Mouse (Mus musculus): ENCODE measurements at regions not wholly inside any gene's neighbourhood (a gene's known extent, or its start where the extent isn't known, plus 50 kb on each side); places are given as distances from the start of the nearest gene placed in this dataset.

DNA sequence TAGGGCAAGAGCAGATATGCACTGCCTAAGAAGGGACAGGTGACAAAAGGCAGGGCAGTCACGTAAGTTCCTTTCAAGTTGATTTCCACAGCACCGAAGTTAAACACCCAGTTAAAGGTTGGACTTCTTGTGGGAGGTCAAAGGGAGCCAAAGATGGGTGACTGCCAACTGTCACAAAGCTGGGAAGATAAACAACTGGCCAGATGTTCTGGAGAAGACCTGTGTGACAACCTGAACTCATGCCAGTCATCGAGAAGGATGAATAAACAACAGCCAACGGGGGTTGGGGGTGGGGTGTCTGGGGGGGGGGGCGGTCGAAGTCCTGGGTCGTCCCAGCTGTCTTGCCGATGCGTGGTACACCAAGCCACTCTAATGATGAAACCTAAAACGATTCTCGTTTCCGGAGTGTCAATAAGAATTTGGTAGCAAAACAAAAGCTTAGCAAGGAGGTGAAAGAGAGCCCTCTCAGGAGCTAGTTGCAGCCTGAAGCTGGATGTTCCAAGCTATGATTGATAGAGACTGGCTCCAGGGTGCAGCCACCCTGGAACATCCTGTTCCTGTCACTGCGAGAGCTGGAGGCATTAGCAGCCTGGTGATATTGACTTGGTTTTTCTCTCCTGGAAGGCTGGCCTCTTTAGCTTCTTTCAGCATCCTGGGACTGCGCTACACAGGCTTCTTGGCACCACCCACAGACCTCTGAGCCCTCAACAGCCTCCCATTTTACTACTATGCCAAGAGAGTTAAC is 259.0 kb downstream of the Foxo1 start:
- H3K4me1 ChIP-seq, result 0 out of 2 replicates have a peak, but pooled peaks cover 3% of the 10 kb centered on the region
- no peak overlapping the region for H3K4me2 ChIP-seq (replicated peaks)

DNA sequence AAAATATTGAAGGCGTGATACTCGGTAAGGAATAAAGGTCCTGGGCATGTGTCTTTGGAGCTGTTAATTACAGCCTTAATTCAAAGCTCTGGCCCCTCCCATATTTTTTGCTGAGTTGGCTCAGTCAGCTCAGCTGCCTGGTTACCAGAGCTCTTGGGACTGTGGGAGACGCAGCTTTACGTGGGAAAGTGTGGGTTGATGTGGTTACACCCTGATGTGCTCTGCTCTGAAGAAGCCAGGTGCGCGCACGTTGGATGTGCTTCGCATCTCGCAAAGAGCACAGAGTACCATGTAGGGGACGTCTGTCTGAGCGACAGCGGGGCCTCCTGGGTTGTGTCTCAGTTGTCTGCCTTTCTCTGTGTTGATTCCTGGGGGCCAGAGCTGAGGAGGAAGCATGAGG is 254.8 kb downstream of the Foxo1 start:
- Histone ChIP-seq H3K36me3 (no peaks in the 10 kb centered on the region), H3K27me3 (0 out of 2 replicates have a peak, but pooled peaks cover 2% of the 10 kb centered on the region), H3K27ac (replicated peaks) (no peak overlapping the region), H3K9me3 (replicated peaks) (no peaks in the 10 kb centered on the region), H3K4me2 (replicated peaks) (no peak overlapping the region), H3K9ac (no peak overlapping the region), H3K4me3 (replicated peaks) (no peak overlapping the region), H3K4me1 (no peaks in the 10 kb centered on the region)
- ATAC-seq (ENCODE audit: insufficient number of reproducible peaks, low FRiP score, low TSS enrichment, low read depth), result peak; percentile 54; the same call in 1 of the 2 replicates
- WGBS, result 71% methylated on average over 12 of the region's 12 CpGs

More for the DNA sequence above, 259.0 kb downstream of the Foxo1 start:
- no peak overlapping the region for H3K9ac ChIP-seq
- no peak overlapping the region for H3K27ac ChIP-seq (replicated peaks)
- no peak overlapping the region for H3K4me3 ChIP-seq (replicated peaks)
- 43% methylated on average over 14 of the region's 14 CpGs for WGBS
- H3K9me3 ChIP-seq (replicated peaks), result no peaks in the 10 kb centered on the region
- H3K36me3 ChIP-seq, result no peaks in the 10 kb centered on the region
- ATAC-seq (ENCODE audit: insufficient number of reproducible peaks, low FRiP score, low TSS enrichment, low read depth), result no peak
- 0 out of 2 replicates have a peak, but pooled peaks cover 3% of the 10 kb centered on the region for H3K27me3 ChIP-seq

DNA sequence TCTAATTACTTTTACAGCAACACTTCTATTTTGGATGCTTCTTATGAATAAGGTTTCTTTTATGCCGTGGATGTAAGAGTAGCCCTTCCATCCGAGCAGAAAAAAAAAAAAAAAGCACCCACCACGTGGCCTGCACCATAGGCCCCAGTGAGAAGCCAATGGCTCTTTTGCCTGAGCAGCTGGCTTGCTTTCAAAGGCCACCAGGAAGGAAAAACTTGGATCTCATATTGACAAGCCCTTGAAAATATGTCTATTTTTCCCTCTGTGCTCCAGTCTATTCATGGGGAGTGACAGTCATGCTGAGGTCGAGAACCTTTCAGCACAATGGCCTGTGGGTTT is 252.4 kb downstream of the Foxo1 start:
- no peak overlapping the region for H3K9ac ChIP-seq
- H3K27me3 ChIP-seq, result no peaks in the 10 kb centered on the region
- no peaks in the 10 kb centered on the region for H3K36me3 ChIP-seq
- no peak; the same call in 1 of the 2 replicates for ATAC-seq (ENCODE audit: insufficient number of reproducible peaks, low FRiP score, low TSS enrichment, low read depth)
- H3K4me3 ChIP-seq (replicated peaks), result no peak overlapping the region
- no peaks in the 10 kb centered on the region for H3K4me1 ChIP-seq
- no peak overlapping the region for H3K27ac ChIP-seq (replicated peaks)
- WGBS, result 43% methylated on average over 4 of the region's 4 CpGs
- H3K4me2 ChIP-seq (replicated peaks), result no peak overlapping the region
- H3K9me3 ChIP-seq (replicated peaks), result no peaks in the 10 kb centered on the region

DNA sequence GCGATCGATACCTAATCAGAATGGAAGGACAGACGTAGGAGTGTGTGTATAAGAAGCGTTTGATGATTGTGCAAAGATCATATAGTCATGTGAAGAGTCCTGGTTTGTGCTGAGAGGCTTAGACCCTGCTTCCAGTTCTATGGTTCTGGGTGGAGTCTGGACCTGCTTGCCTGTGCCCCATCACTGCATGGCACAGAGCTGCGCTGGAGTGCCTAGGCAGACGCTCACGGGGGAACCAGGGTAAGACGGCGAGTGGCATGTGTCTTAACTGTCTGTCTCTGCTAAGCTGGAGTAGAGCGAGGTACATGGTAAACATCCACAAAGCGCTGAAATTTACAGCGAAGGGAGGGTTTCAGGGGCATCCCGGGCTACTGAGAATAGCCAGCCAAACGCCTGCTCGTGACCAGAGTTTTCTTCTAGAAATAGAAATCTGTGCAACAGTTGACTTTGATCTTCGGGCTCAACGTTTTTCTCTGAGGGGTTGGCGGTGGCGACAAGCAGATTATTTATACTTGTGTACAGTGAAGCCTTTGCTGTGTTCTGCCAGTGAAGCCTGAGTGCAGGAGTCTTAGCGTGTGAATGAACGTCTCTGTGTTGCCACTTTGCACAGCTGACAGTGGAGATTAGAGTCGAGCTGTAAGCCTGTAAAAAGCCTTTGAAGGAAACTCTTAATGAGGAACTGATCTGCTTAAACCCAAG is 251.9 kb downstream of the Foxo1 start:
- H3K36me3 ChIP-seq, result no peaks in the 10 kb centered on the region
- no peaks in the 10 kb centered on the region for H3K9me3 ChIP-seq (replicated peaks)
- H3K27ac ChIP-seq (replicated peaks), result 0 out of 2 replicates have a peak overlapping the region, but pooled peaks have one; percentile 39
- H3K9ac ChIP-seq, result no peak overlapping the region
- no peak overlapping the region for H3K4me3 ChIP-seq (replicated peaks)
- no peak overlapping the region for H3K4me2 ChIP-seq (replicated peaks)
- 65% methylated on average over 22 of the region's 22 CpGs for whole genome bisulfite sequencing
- no peaks in the 10 kb centered on the region for H3K27me3 ChIP-seq
- ATAC-seq (ENCODE audit: insufficient number of reproducible peaks, low FRiP score, low TSS enrichment, low read depth), result peak; percentile 69
- no peaks in the 10 kb centered on the region for H3K4me1 ChIP-seq

GRCm38 (mm10) chr3:52517808-52518207 is 249.7 kb downstream of the Foxo1 start:
- ATAC-seq (ENCODE audit: insufficient number of reproducible peaks, low FRiP score, low TSS enrichment, low read depth), result no peak
- no peak overlapping the region for H3K27ac ChIP-seq (replicated peaks)
- no peaks in the 10 kb centered on the region for H3K27me3 ChIP-seq
- H3K4me2 ChIP-seq (replicated peaks), result no peak overlapping the region
- H3K4me3 ChIP-seq (replicated peaks), result no peak overlapping the region
- peaks cover 6% of the 10 kb centered on the region; the same call in 1 of the 2 replicates for H3K4me1 ChIP-seq
- no peaks in the 10 kb centered on the region for H3K9me3 ChIP-seq (replicated peaks)
- H3K36me3 ChIP-seq, result no peaks in the 10 kb centered on the region
- no peak overlapping the region for H3K9ac ChIP-seq
- 84% methylated on average over 3 of the region's 3 CpGs for WGBS

GRCm38 (mm10) chr3:52516691-52517090 is 248.6 kb downstream of the Foxo1 start:
- 94% methylated on average over 5 of the region's 5 CpGs for whole genome bisulfite sequencing
- H3K4me1 ChIP-seq, result peaks cover 6% of the 10 kb centered on the region; the same call in 1 of the 2 replicates
- H3K4me3 ChIP-seq (replicated peaks), result no peak overlapping the region
- H3K4me2 ChIP-seq (replicated peaks), result no peak overlapping the region
- no peaks in the 10 kb centered on the region for H3K27me3 ChIP-seq
- H3K9ac ChIP-seq, result no peak overlapping the region
- no peaks in the 10 kb centered on the region for H3K9me3 ChIP-seq (replicated peaks)
- no peaks in the 10 kb centered on the region for H3K36me3 ChIP-seq
- no peak for ATAC-seq (ENCODE audit: insufficient number of reproducible peaks, low FRiP score, low TSS enrichment, low read depth)
- no peak overlapping the region for H3K27ac ChIP-seq (replicated peaks)

GRCm38 (mm10) chr3:52512761-52513160 is 244.6 kb downstream of the Foxo1 start:
- ATAC-seq (ENCODE audit: insufficient number of reproducible peaks, low FRiP score, low TSS enrichment, low read depth), result no peak
- Histone ChIP-seq H3K36me3 (no peaks in the 10 kb centered on the region), H3K9me3 (replicated peaks) (no peaks in the 10 kb centered on the region), H3K9ac (no peak overlapping the region), H3K4me1 (peaks cover 9% of the 10 kb centered on the region), H3K27me3 (no peaks in the 10 kb centered on the region), H3K4me3 (replicated peaks) (no peak overlapping the region), H3K4me2 (replicated peaks) (no peak overlapping the region), H3K27ac (replicated peaks) (no peak overlapping the region)
- WGBS, result 86% methylated on average over 8 of the region's 8 CpGs

DNA sequence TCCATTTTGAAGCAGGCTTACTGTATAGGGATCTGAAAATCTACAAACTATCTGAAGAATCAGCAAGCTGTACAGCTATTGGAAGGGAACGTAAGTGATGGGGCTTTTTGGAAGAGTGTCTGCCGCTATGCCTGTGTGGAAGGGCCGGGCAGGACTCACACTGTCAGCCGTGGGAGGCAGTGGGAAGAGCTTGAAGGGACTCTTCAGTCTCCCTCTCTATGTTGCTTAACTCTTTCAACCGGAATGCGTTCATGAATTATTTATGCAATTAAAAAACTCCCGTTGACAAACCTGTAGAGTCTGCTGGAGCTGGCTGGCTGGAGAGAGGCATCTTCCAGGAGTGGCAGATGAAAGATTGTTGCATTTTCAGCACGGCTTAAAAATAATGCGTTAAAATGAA is 243.4 kb downstream of the Foxo1 start:
- H3K9me3 ChIP-seq (replicated peaks), result no peaks in the 10 kb centered on the region
- ATAC-seq (ENCODE audit: insufficient number of reproducible peaks, low FRiP score, low TSS enrichment, low read depth), result no peak
- peaks cover 9% of the 10 kb centered on the region for H3K4me1 ChIP-seq
- no peaks in the 10 kb centered on the region for H3K27me3 ChIP-seq
- H3K27ac ChIP-seq (replicated peaks), result 0 out of 2 replicates have a peak overlapping the region, but pooled peaks have one; percentile 7
- H3K4me2 ChIP-seq (replicated peaks), result no peak overlapping the region
- H3K4me3 ChIP-seq (replicated peaks), result no peak overlapping the region
- WGBS, result 43% methylated on average over 9 of the region's 9 CpGs
- H3K9ac ChIP-seq, result no peak overlapping the region
- no peaks in the 10 kb centered on the region for H3K36me3 ChIP-seq

DNA sequence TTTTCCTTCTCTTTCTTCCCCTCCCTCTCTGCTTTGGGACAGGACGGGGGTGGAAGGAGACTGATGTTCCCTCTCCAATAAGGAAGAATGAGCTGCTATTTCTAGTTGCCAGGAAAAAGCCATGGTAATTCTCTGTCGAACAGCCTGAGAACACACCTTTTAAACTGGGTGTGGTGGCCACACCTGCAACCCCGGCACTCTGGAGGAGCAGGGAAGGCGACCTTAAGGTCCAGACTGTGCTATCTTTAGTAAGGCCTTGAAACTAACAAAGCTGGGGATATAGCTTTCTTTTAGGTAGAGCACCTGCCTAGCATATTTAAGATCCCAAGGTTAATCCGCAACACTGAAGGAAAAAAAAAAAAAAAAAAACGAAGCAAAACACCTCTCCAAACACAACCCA is 242.7 kb downstream of the Foxo1 start:
- no peak for ATAC-seq (ENCODE audit: insufficient number of reproducible peaks, low FRiP score, low TSS enrichment, low read depth)
- H3K27ac ChIP-seq (replicated peaks), result no peak overlapping the region
- no peaks in the 10 kb centered on the region for H3K27me3 ChIP-seq
- H3K9ac ChIP-seq, result no peak overlapping the region
- H3K9me3 ChIP-seq (replicated peaks), result no peaks in the 10 kb centered on the region
- H3K4me1 ChIP-seq, result peaks cover 9% of the 10 kb centered on the region
- H3K36me3 ChIP-seq, result no peaks in the 10 kb centered on the region
- 0 out of 2 replicates have a peak overlapping the region, but pooled peaks have one; percentile 38 for H3K4me2 ChIP-seq (replicated peaks)
- 54% methylated on average over 6 of the region's 6 CpGs for WGBS
- H3K4me3 ChIP-seq (replicated peaks), result no peak overlapping the region

GRCm38 (mm10) chr3:52510088-52510765 is 242.1 kb downstream of the Foxo1 start:
- 57% methylated on average over 12 of the region's 12 CpGs for WGBS
- Histone ChIP-seq H3K27me3 (no peaks in the 10 kb centered on the region), H3K9me3 (replicated peaks) (no peaks in the 10 kb centered on the region), H3K4me1 (peaks cover 9% of the 10 kb centered on the region), H3K36me3 (no peaks in the 10 kb centered on the region), H3K4me2 (replicated peaks) (peak overlapping the region; percentile 38), H3K27ac (replicated peaks) (no peak overlapping the region), H3K4me3 (replicated peaks) (peak overlapping the region; percentile 25), H3K9ac (no peak overlapping the region)
- no peak for ATAC-seq (ENCODE audit: insufficient number of reproducible peaks, low FRiP score, low TSS enrichment, low read depth)

GRCm38 (mm10) chr3:52503925-52504324 is 235.8 kb downstream of the Foxo1 start:
- ATAC-seq (ENCODE audit: insufficient number of reproducible peaks, low FRiP score, low TSS enrichment, low read depth), result no peak
- Histone ChIP-seq H3K9me3 (replicated peaks) (no peaks in the 10 kb centered on the region), H3K9ac (no peak overlapping the region), H3K4me1 (peaks cover 4% of the 10 kb centered on the region; the same call in 1 of the 2 replicates), H3K4me2 (replicated peaks) (no peak overlapping the region), H3K4me3 (replicated peaks) (no peak overlapping the region), H3K27ac (replicated peaks) (no peak overlapping the region), H3K36me3 (no peaks in the 10 kb centered on the region), H3K27me3 (no peaks in the 10 kb centered on the region)
- 85% methylated on average over 9 of the region's 9 CpGs for WGBS

Data from embryonic facial prominence, embryonic 15.5 days (tissue).